Mouse (Mus musculus): ENCODE results near the gene Onecut1.

Gene Onecut1

GRCm38 (mm10) chr9:74861561-74861980, at the start of gene Onecut1:
Gene Onecut1, plus strand, starts transcription at chr9:74861921.
- DNase-seq (ENCODE audit: low spot score), result peak; percentile 48

- DNase-seq (ENCODE audit: low spot score), result no peak
Observed at GRCm38 (mm10) chr9:74819736-74820511, 41.8 kb upstream of the Onecut1 start.

- no peak for DNase-seq (ENCODE audit: low spot score)
Observed at GRCm38 (mm10) chr9:74825102-74825501, 36.6 kb upstream of the Onecut1 start.

GRCm38 (mm10) chr9:74829206-74829605, 32.5 kb upstream of the Onecut1 start:
- no peak for DNase-seq (ENCODE audit: low spot score)

GRCm38 (mm10) chr9:74842890-74843289, 18.8 kb upstream of the Onecut1 start:
- DNase-seq (ENCODE audit: low spot score), result no peak

- no peak for DNase-seq (ENCODE audit: low spot score)
Observed at GRCm38 (mm10) chr9:74846867-74847830, 14.6 kb upstream of the Onecut1 start.

- no peak for DNase-seq (ENCODE audit: low spot score)
Observed at GRCm38 (mm10) chr9:74848411-74849194, 13.1 kb upstream of the Onecut1 start.

- DNase-seq (ENCODE audit: low spot score), result no peak
Observed at GRCm38 (mm10) chr9:74849195-74849978, 12.3 kb upstream of the Onecut1 start.

GRCm38 (mm10) chr9:74849979-74850780, 11.5 kb upstream of the Onecut1 start:
- DNase-seq (ENCODE audit: low spot score), result no peak

GRCm38 (mm10) chr9:74850781-74851145, 11.0 kb upstream of the Onecut1 start:
- DNase-seq (ENCODE audit: low spot score), result no peak

GRCm38 (mm10) chr9:74851601-74852000, 10.1 kb upstream of the Onecut1 start:
- no peak for DNase-seq (ENCODE audit: low spot score)

- DNase-seq (ENCODE audit: low spot score), result no peak
Observed at GRCm38 (mm10) chr9:74852361-74852760, 9.4 kb upstream of the Onecut1 start.

GRCm38 (mm10) chr9:74853191-74854072, 8.3 kb upstream of the Onecut1 start:
- DNase-seq (ENCODE audit: low spot score), result no peak

GRCm38 (mm10) chr9:74854073-74854591, 7.6 kb upstream of the Onecut1 start:
- no peak for DNase-seq (ENCODE audit: low spot score)

GRCm38 (mm10) chr9:74855446-74855845, 6.3 kb upstream of the Onecut1 start:
- no peak for DNase-seq (ENCODE audit: low spot score)

- DNase-seq (ENCODE audit: low spot score), result no peak
Observed at GRCm38 (mm10) chr9:74856578-74857507, 4.9 kb upstream of the Onecut1 start.

- no peak for DNase-seq (ENCODE audit: low spot score)
Observed at GRCm38 (mm10) chr9:74857508-74857840, 4.2 kb upstream of the Onecut1 start.

- DNase-seq (ENCODE audit: low spot score), result no peak
Observed at GRCm38 (mm10) chr9:74858111-74858510, 3.6 kb upstream of the Onecut1 start.

Data from urinary bladder, postnatal 14 days (tissue).